Mouse (Mus musculus): ENCODE data around the gene Ppp4r1. TPM values are rescaled to one million over a fixed set of nuclear protein-coding genes. Genes with fewer than 3 reads are reported as not detected.
A peak's percentile ranks its signal among the peaks of the same experiment; 100 is the strongest.

Ppp4r1 gene
- total RNA-seq, 4 experiments from 2014 or later = 42.5 to 59.2 (median 48.4) TPM

GRCm38 (mm10) chr17:65771951-65772934, 10.1 kb upstream of the Ppp4r1 start, which contains the start of gene Rab31:
Gene Rab31 (minus strand): TSS chr17:65772752.
- peak; percentile 64 to 76 for DNase-seq (ENCODE audit: low spot score in 2 of 2)

- no peak for DNase-seq (ENCODE audit: low spot score in 2 of 2)
Measured at GRCm38 (mm10) chr17:65773617-65774016, 8.8 kb upstream of the Ppp4r1 start.

- DNase-seq (ENCODE audit: low spot score in 2 of 2) = no peak
Measured at GRCm38 (mm10) chr17:65774439-65774838, 7.9 kb upstream of the Ppp4r1 start.

- no peak for DNase-seq (ENCODE audit: low spot score in 2 of 2)
Measured at GRCm38 (mm10) chr17:65776228-65776627, 6.1 kb upstream of the Ppp4r1 start.

GRCm38 (mm10) chr17:65777461-65777860, 4.9 kb upstream of the Ppp4r1 start:
- DNase-seq (ENCODE audit: low spot score in 2 of 2) = no peak

GRCm38 (mm10) chr17:65780970-65781369, 1.4 kb upstream of the Ppp4r1 start:
- no peak for DNase-seq (ENCODE audit: low spot score in 2 of 2)

- DNase-seq (ENCODE audit: low spot score in 2 of 2) = peak; percentile 36 to 67
Measured at GRCm38 (mm10) chr17:65783182-65784161, 1.1 kb downstream of the Ppp4r1 start.

GRCm38 (mm10) chr17:65784610-65785140, 2.3 kb downstream of the Ppp4r1 start:
- no peak for DNase-seq (ENCODE audit: low spot score in 2 of 2)

- no peak for DNase-seq (ENCODE audit: low spot score in 2 of 2)
Measured at GRCm38 (mm10) chr17:65785707-65786106, 3.3 kb downstream of the Ppp4r1 start.

- DNase-seq (ENCODE audit: low spot score in 2 of 2) = no peak
Measured at GRCm38 (mm10) chr17:65786225-65786624, 3.9 kb downstream of the Ppp4r1 start.

- DNase-seq (ENCODE audit: low spot score in 2 of 2) = no peak
Measured at GRCm38 (mm10) chr17:65787261-65787660, 4.9 kb downstream of the Ppp4r1 start.

- DNase-seq (ENCODE audit: low spot score in 2 of 2) = no peak
Measured at GRCm38 (mm10) chr17:65788542-65789291, 6.3 kb downstream of the Ppp4r1 start.

GRCm38 (mm10) chr17:65789576-65789975, 7.2 kb downstream of the Ppp4r1 start:
- DNase-seq (ENCODE audit: low spot score in 2 of 2) = no peak

GRCm38 (mm10) chr17:65791161-65791560, 8.8 kb downstream of the Ppp4r1 start:
- no peak for DNase-seq (ENCODE audit: low spot score in 2 of 2)

- DNase-seq (ENCODE audit: low spot score in 2 of 2) = no peak
Measured at GRCm38 (mm10) chr17:65793307-65793930, 11.0 kb downstream of the Ppp4r1 start.

GRCm38 (mm10) chr17:65794096-65794850, 11.9 kb downstream of the Ppp4r1 start:
- DNase-seq (ENCODE audit: low spot score in 2 of 2) = no peak

GRCm38 (mm10) chr17:65796056-65796455, 13.7 kb downstream of the Ppp4r1 start:
- DNase-seq (ENCODE audit: low spot score in 2 of 2) = no peak

- no peak for DNase-seq (ENCODE audit: low spot score in 2 of 2)
Measured at GRCm38 (mm10) chr17:65798446-65798845, 16.1 kb downstream of the Ppp4r1 start.

- DNase-seq (ENCODE audit: low spot score in 2 of 2) = no peak
Measured at GRCm38 (mm10) chr17:65799353-65799752, 17.0 kb downstream of the Ppp4r1 start.

All from left cerebral cortex, adult 8-10 months (tissue).